Mouse (Mus musculus): ENCODE data around the gene Fmn2. TPM values are rescaled to one million over a fixed set of nuclear protein-coding genes. Genes with fewer than 3 reads are reported as not detected.

The Fmn2 gene
- polyA plus RNA-seq, 1 experiment from 2014 or later = 11.4 TPM

- no peaks in the 10 kb centered on the region for H3K27me3 ChIP-seq
- H3K4me3 ChIP-seq = no peak overlapping the region
- 65% methylated on average over 8 of the region's 8 CpGs for WGBS
- H3K9ac ChIP-seq (replicated peaks) = no peak overlapping the region
- no peak overlapping the region for H3K27ac ChIP-seq (replicated peaks)
- no peak for ATAC-seq (ENCODE audit: low FRiP score, low read depth)
- H3K9me3 ChIP-seq = no peaks in the 10 kb centered on the region
- H3K4me2 ChIP-seq (replicated peaks) = no peak overlapping the region
- no peaks in the 10 kb centered on the region for H3K4me1 ChIP-seq
- H3K36me3 ChIP-seq = no peaks in the 10 kb centered on the region
These were observed 173.0 kb downstream of the Fmn2 start for GRCm38 (mm10) chr1:174674586-174674985.

GRCm38 (mm10) chr1:174675316-174675715 is 173.7 kb downstream of the Fmn2 start:
- Histone ChIP-seq H3K4me3 (no peak overlapping the region), H3K9ac (replicated peaks) (no peak overlapping the region), H3K27me3 (no peaks in the 10 kb centered on the region), H3K4me2 (replicated peaks) (no peak overlapping the region), H3K36me3 (no peaks in the 10 kb centered on the region), H3K4me1 (no peaks in the 10 kb centered on the region), H3K9me3 (no peaks in the 10 kb centered on the region), H3K27ac (replicated peaks) (no peak overlapping the region)
- no peak for ATAC-seq (ENCODE audit: low FRiP score, low read depth)
- 89% methylated on average over 6 of the region's 6 CpGs for WGBS

GRCm38 (mm10) chr1:174676187-174676586 is 174.6 kb downstream of the Fmn2 start:
- Histone ChIP-seq H3K4me1 (no peaks in the 10 kb centered on the region), H3K27me3 (no peaks in the 10 kb centered on the region), H3K36me3 (no peaks in the 10 kb centered on the region), H3K4me3 (no peak overlapping the region), H3K27ac (replicated peaks) (no peak overlapping the region), H3K9me3 (no peaks in the 10 kb centered on the region), H3K4me2 (replicated peaks) (no peak overlapping the region), H3K9ac (replicated peaks) (no peak overlapping the region)
- ATAC-seq (ENCODE audit: low FRiP score, low read depth) = no peak
- WGBS = 81% methylated on average over 3 of the region's 3 CpGs

- H3K27ac ChIP-seq (replicated peaks) = no peak overlapping the region
- no peaks in the 10 kb centered on the region for H3K27me3 ChIP-seq
- no peak overlapping the region for H3K9ac ChIP-seq (replicated peaks)
- H3K36me3 ChIP-seq = no peaks in the 10 kb centered on the region
- ATAC-seq (ENCODE audit: low FRiP score, low read depth) = no peak
- no peak overlapping the region for H3K4me3 ChIP-seq
- no peak overlapping the region for H3K4me2 ChIP-seq (replicated peaks)
- no peaks in the 10 kb centered on the region for H3K9me3 ChIP-seq
- H3K4me1 ChIP-seq = no peaks in the 10 kb centered on the region
- 63% methylated on average over 4 of the region's 4 CpGs for WGBS
These were observed 175.6 kb downstream of the Fmn2 start for GRCm38 (mm10) chr1:174677211-174677610.

- H3K4me1 ChIP-seq = no peaks in the 10 kb centered on the region
- H3K4me3 ChIP-seq = no peak overlapping the region
- no peak for ATAC-seq (ENCODE audit: low FRiP score, low read depth)
- no peak overlapping the region for H3K27ac ChIP-seq (replicated peaks)
- H3K9me3 ChIP-seq = no peaks in the 10 kb centered on the region
- H3K9ac ChIP-seq (replicated peaks) = no peak overlapping the region
- H3K4me2 ChIP-seq (replicated peaks) = no peak overlapping the region
- H3K27me3 ChIP-seq = no peaks in the 10 kb centered on the region
- 95% methylated on average over 2 of the region's 2 CpGs for WGBS
- H3K36me3 ChIP-seq = peaks cover 3% of the 10 kb centered on the region; the same call in 1 of the 2 replicates
These were observed 187.7 kb downstream of the Fmn2 start for GRCm38 (mm10) chr1:174689301-174689700.

GRCm38 (mm10) chr1:174700871-174701270 is 199.2 kb downstream of the Fmn2 start:
- H3K27ac ChIP-seq (replicated peaks) = no peak overlapping the region
- no peaks in the 10 kb centered on the region for H3K27me3 ChIP-seq
- H3K36me3 ChIP-seq = peaks cover 29% of the 10 kb centered on the region
- no peak overlapping the region for H3K4me3 ChIP-seq
- no peak overlapping the region for H3K9ac ChIP-seq (replicated peaks)
- no peak for ATAC-seq (ENCODE audit: low FRiP score, low read depth)
- WGBS = 93% methylated on average over 5 of the region's 5 CpGs
- H3K9me3 ChIP-seq = no peaks in the 10 kb centered on the region
- H3K4me2 ChIP-seq (replicated peaks) = no peak overlapping the region
- no peaks in the 10 kb centered on the region for H3K4me1 ChIP-seq

- ATAC-seq (ENCODE audit: low FRiP score, low read depth) = no peak
- no peaks in the 10 kb centered on the region for H3K27me3 ChIP-seq
- H3K9ac ChIP-seq (replicated peaks) = no peak overlapping the region
- 87% methylated on average over 5 of the region's 5 CpGs for WGBS
- no peaks in the 10 kb centered on the region for H3K9me3 ChIP-seq
- no peak overlapping the region for H3K27ac ChIP-seq (replicated peaks)
- H3K4me1 ChIP-seq = no peaks in the 10 kb centered on the region
- H3K36me3 ChIP-seq = peaks cover 32% of the 10 kb centered on the region
- H3K4me2 ChIP-seq (replicated peaks) = no peak overlapping the region
- no peak overlapping the region for H3K4me3 ChIP-seq
These were observed 200.2 kb downstream of the Fmn2 start for GRCm38 (mm10) chr1:174701835-174702234.

- ATAC-seq (ENCODE audit: low FRiP score, low read depth) = no peak
- H3K4me1 ChIP-seq = no peaks in the 10 kb centered on the region
- H3K4me2 ChIP-seq (replicated peaks) = no peak overlapping the region
- H3K4me3 ChIP-seq = no peak overlapping the region
- H3K9me3 ChIP-seq = no peaks in the 10 kb centered on the region
- H3K27me3 ChIP-seq = no peaks in the 10 kb centered on the region
- H3K27ac ChIP-seq (replicated peaks) = no peak overlapping the region
- H3K9ac ChIP-seq (replicated peaks) = no peak overlapping the region
- H3K36me3 ChIP-seq = peaks cover 30% of the 10 kb centered on the region
- 84% methylated on average over 1 of the region's 1 CpGs for whole genome bisulfite sequencing
These were observed 202.3 kb downstream of the Fmn2 start for GRCm38 (mm10) chr1:174703909-174704308.

GRCm38 (mm10) chr1:174719729-174720458 is 218.3 kb downstream of the Fmn2 start:
- WGBS = 88% methylated on average over 12 of the region's 12 CpGs
- Histone ChIP-seq H3K4me1 (no peaks in the 10 kb centered on the region), H3K36me3 (peaks cover 24% of the 10 kb centered on the region), H3K9ac (replicated peaks) (no peak overlapping the region), H3K27me3 (no peaks in the 10 kb centered on the region), H3K4me2 (replicated peaks) (no peak overlapping the region), H3K4me3 (no peak overlapping the region), H3K9me3 (no peaks in the 10 kb centered on the region), H3K27ac (replicated peaks) (no peak overlapping the region)
- no peak for ATAC-seq (ENCODE audit: low FRiP score, low read depth)

GRCm38 (mm10) chr1:174728771-174729170 is 227.1 kb downstream of the Fmn2 start:
- no peak overlapping the region for H3K27ac ChIP-seq (replicated peaks)
- no peaks in the 10 kb centered on the region for H3K4me1 ChIP-seq
- H3K9ac ChIP-seq (replicated peaks) = no peak overlapping the region
- WGBS = 75% methylated on average over 3 of the region's 3 CpGs
- no peak overlapping the region for H3K4me3 ChIP-seq
- no peaks in the 10 kb centered on the region for H3K27me3 ChIP-seq
- H3K4me2 ChIP-seq (replicated peaks) = no peak overlapping the region
- no peak for ATAC-seq (ENCODE audit: low FRiP score, low read depth)
- H3K36me3 ChIP-seq = 0 out of 2 replicates have a peak, but pooled peaks cover 6% of the 10 kb centered on the region
- H3K9me3 ChIP-seq = no peaks in the 10 kb centered on the region

GRCm38 (mm10) chr1:174732715-174733114 is 231.1 kb downstream of the Fmn2 start:
- Histone ChIP-seq H3K9ac (replicated peaks) (no peak overlapping the region), H3K27me3 (no peaks in the 10 kb centered on the region), H3K4me1 (no peaks in the 10 kb centered on the region), H3K27ac (replicated peaks) (no peak overlapping the region), H3K36me3 (no peaks in the 10 kb centered on the region), H3K4me2 (replicated peaks) (no peak overlapping the region), H3K4me3 (no peak overlapping the region), H3K9me3 (no peaks in the 10 kb centered on the region)
- 81% methylated on average over 6 of the region's 6 CpGs for WGBS
- ATAC-seq (ENCODE audit: low FRiP score, low read depth) = no peak

GRCm38 (mm10) chr1:174738958-174739357 is 237.3 kb downstream of the Fmn2 start:
- no peaks in the 10 kb centered on the region for H3K27me3 ChIP-seq
- 0 out of 2 replicates have a peak, but pooled peaks cover 3% of the 10 kb centered on the region for H3K36me3 ChIP-seq
- H3K9me3 ChIP-seq = no peaks in the 10 kb centered on the region
- H3K27ac ChIP-seq (replicated peaks) = no peak overlapping the region
- 81% methylated on average over 8 of the region's 8 CpGs for WGBS
- H3K4me1 ChIP-seq = no peaks in the 10 kb centered on the region
- no peak overlapping the region for H3K9ac ChIP-seq (replicated peaks)
- no peak overlapping the region for H3K4me2 ChIP-seq (replicated peaks)
- ATAC-seq (ENCODE audit: low FRiP score, low read depth) = no peak
- no peak overlapping the region for H3K4me3 ChIP-seq

- Histone ChIP-seq H3K27me3 (no peaks in the 10 kb centered on the region), H3K4me2 (replicated peaks) (no peak overlapping the region), H3K4me1 (no peaks in the 10 kb centered on the region), H3K36me3 (0 out of 2 replicates have a peak, but pooled peaks cover 5% of the 10 kb centered on the region), H3K4me3 (no peak overlapping the region), H3K27ac (replicated peaks) (no peak overlapping the region), H3K9ac (replicated peaks) (no peak overlapping the region), H3K9me3 (no peaks in the 10 kb centered on the region)
- WGBS = 71% methylated on average over 2 of the region's 2 CpGs
- no peak for ATAC-seq (ENCODE audit: low FRiP score, low read depth)
These were observed 241.0 kb downstream of the Fmn2 start for GRCm38 (mm10) chr1:174742667-174743066.

Measured in midbrain, embryonic 12.5 days (tissue).